Mouse (Mus musculus) hindbrain, embryonic 13.5 days (tissue): ENCODE data around the gene Neu2. TPM values are rescaled to one million over a fixed set of nuclear protein-coding genes. Genes with fewer than 3 reads are reported as not detected.

Experiments used
- ATAC-seq: fragments of 200-750 bp; cut with Nextera tagmentation; 2 replicates; pipeline ENCODE4 v1.8.0; 2017; ENCODE audit warnings: moderate TSS enrichment; ENCODE audit not compliant: low FRiP score
- H3K27ac ChIP-seq: fragments of 300-500 bp; sonication (generic); 2 replicates; pipeline ENCODE4 v1.5.1; 2015; ENCODE audit warnings: inconsistent platforms, mild to moderate bottlenecking, moderate library complexity
- H3K27me3 ChIP-seq: fragments of 300-500 bp; sonication (generic); 2 replicates; pipeline ENCODE4 v1.6.1; 2015; ENCODE audit warnings: mild to moderate bottlenecking, inconsistent platforms
- H3K36me3 ChIP-seq: fragments of 300-500 bp; sonication (generic); 2 replicates; pipeline ENCODE4 v1.6.1; 2015; ENCODE audit warnings: mild to moderate bottlenecking, inconsistent platforms
- H3K4me1 ChIP-seq: fragments of 300-500 bp; sonication (generic); replicated peaks from 2 replicates; pipeline ENCODE4 v1.6.1; 2015; ENCODE audit warnings: inconsistent platforms
- H3K4me2 ChIP-seq: fragments of 300-500 bp; sonication (generic); 2 replicates; pipeline ENCODE4 v1.6.1; 2015; ENCODE audit warnings: inconsistent platforms, mild to moderate bottlenecking, moderate library complexity
- H3K4me3 ChIP-seq: fragments of 300-500 bp; sonication (generic); 2 replicates; pipeline ENCODE4 v1.5.1; 2015; ENCODE audit warnings: mild to moderate bottlenecking, inconsistent platforms
- H3K9ac ChIP-seq: fragments of 300-500 bp; sonication (generic); 2 replicates; pipeline ENCODE4 v1.6.1; 2015; ENCODE audit warnings: mild to moderate bottlenecking, inconsistent platforms
- H3K9me3 ChIP-seq: fragments of 300-500 bp; sonication (generic); 2 replicates; pipeline ENCODE4 v1.6.1; 2016; ENCODE audit warnings: inconsistent platforms
- WGBS: fragments of 180-500 bp; shearing (Covaris S2); methylation state at CpG from one replicate; pipeline ENCODE4 v1.1.7; 2015; 5-methylcytosine and 5-hydroxymethylcytosine counted together
- polyA plus RNA-seq: library from polyadenylated mRNA; unstranded; fragments of >200 nt; fragmentation: Nextera tagmentation; extraction: Ambion mirVana; gene quantifications from 2 replicates; pipeline ENCODE4 v1.2.1, GENCODE M21; 2015

Neu2 gene
- polyA plus RNA-seq, 1 experiment from 2014 or later = 0.22 TPM

DNA sequence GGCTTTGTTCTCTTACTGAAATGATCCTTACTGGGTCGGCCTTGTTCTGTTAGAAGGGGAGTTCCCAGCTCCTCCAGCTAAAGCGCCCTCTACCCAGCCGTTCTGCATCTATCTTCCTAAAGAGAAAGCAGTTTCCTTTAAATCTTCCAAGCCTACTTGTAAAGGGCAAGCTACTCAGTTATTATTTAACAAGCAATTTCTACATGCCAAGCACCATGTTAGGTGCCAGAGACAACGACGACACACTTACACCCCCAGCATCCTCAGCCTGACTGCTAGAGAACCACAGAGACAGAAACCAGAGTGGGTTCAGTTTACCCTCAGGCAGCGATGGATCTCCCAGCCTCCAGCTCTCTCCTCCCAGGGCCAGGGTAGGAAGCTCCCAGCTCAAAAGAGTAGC lies 1.8 kb upstream of the Neu2 start:
- whole genome bisulfite sequencing = 59% methylated on average over 6 of the region's 6 CpGs
- H3K9ac ChIP-seq = no peak overlapping the region
- H3K36me3 ChIP-seq = no peaks in the 10 kb centered on the region
- H3K4me2 ChIP-seq = no peak overlapping the region
- H3K4me3 ChIP-seq = no peak overlapping the region
- no peaks in the 10 kb centered on the region for H3K9me3 ChIP-seq
- H3K4me1 ChIP-seq = peaks cover 14% of the 10 kb centered on the region
- no peak overlapping the region for H3K27ac ChIP-seq
- peaks cover 45% of the 10 kb centered on the region for H3K27me3 ChIP-seq
- ATAC-seq = no peak

DNA sequence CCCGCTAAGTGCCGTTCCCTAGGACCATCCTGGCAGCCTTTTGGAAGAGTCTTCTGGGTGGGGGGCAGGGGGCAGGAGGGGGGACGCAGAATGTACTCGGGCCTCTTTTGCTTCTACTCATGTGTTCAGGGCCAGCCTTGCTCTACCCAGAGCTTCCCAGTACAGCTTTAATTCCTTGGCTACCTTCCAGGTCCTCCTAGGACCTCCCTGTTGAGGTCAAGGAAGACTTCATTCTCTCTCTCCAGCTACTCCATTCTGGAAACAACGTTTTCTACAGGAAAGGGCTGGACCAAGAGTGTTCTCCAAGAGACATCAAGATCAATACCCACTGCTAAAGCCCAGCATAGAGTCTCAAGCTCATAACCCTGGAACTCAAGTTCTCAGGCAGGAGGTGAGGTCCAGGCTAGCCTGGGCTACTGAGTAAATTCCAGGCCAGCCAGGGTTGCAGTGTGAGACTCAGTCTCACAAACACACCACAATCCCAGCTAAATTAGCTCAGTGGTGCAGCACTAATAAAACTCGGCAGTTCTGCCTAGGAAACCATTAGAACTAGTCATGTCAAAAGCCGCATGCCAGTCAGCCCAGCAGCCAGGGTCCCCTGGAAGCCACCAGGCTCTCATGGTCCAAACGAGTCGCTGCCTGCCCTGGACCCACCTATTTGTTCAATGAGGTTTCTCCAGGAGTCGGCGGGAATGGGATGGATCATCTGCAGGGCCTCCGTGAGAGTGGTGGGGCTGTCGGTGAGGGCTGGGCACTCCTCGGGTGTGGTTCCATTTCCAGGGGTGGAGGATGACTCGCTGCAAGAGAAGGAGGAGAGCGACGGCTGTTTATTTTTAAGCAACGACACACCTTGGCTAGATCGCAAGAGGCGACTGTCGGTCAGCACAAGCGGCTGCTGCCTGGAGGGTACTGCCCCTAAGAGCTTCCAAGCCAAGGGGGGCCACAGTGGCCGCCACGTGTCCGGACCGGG lies 813 bp upstream of the Neu2 start:
- no peaks in the 10 kb centered on the region for H3K9me3 ChIP-seq
- peak overlapping the region; percentile 76 for H3K4me3 ChIP-seq
- ATAC-seq = no peak; the same call in 1 of the 2 replicates
- peaks cover 14% of the 10 kb centered on the region for H3K4me1 ChIP-seq
- H3K4me2 ChIP-seq = peak overlapping the region; percentile 94
- WGBS = 21% methylated on average over 26 of the region's 26 CpGs
- H3K36me3 ChIP-seq = no peaks in the 10 kb centered on the region
- H3K27ac ChIP-seq = no peak overlapping the region
- peak overlapping the region; percentile 81 for H3K9ac ChIP-seq
- peaks cover 48% of the 10 kb centered on the region for H3K27me3 ChIP-seq

DNA sequence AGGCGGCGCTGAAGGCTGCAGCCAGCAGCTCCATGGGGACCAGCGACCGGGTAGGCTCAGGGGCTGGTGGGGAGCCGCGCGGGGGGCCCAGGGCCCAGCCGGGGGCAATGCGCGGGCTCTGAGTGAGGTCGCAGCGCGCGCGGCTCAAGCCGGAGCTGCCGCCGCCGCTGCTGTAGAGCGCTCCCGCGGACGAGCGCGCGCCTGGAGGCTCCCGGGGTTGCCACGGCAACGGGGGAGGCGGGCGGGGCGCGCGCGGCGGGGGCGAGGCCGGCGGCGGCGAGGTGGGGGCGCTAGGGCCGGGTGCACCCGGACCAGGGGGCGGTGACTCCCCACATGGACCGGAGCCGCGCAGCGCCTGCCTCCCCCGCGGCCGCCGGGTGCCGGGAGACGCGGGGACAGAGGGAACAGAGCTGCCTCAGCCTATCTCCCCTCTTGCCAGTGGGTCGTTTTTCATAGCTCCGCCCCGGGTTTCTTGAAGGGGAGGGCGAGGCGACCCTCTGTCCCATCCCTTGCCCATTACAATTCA lies 540 bp downstream of the Neu2 start:
- H3K27me3 ChIP-seq = peaks cover 42% of the 10 kb centered on the region
- peak; percentile 90 for ATAC-seq
- WGBS = under 1% methylated on average over 27 of the region's 61 CpGs
- no peak overlapping the region for H3K27ac ChIP-seq
- no peaks in the 10 kb centered on the region for H3K9me3 ChIP-seq
- peak overlapping the region; percentile 76 for H3K4me3 ChIP-seq
- peak overlapping the region; percentile 94 for H3K4me2 ChIP-seq
- no peaks in the 10 kb centered on the region for H3K36me3 ChIP-seq
- H3K9ac ChIP-seq = peak overlapping the region; percentile 81
- H3K4me1 ChIP-seq = peaks cover 14% of the 10 kb centered on the region

DNA sequence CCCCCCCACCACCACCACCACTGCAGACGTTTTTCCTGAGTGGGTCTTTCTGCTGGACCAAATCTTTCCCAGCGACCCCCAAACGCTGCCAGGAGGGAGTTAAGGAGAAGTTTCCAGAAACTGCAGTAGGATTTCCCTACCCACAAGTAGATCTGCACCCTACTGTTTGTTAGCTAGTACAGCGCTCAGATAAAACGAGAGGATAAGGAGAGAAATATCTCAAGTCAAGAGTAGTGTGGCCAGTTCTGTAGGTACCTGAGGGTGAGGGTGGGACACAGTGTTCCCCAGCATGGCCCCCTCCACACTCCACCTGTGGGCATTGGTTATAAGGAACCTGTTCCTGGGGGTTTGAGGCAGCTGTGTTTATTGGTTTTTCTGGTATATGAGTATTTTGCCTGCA lies 1.2 kb downstream of the Neu2 start:
- peak overlapping the region; percentile 76 for H3K4me3 ChIP-seq
- no peak for ATAC-seq
- WGBS = 15% methylated on average over 5 of the region's 5 CpGs
- H3K27me3 ChIP-seq = peaks cover 42% of the 10 kb centered on the region
- H3K4me2 ChIP-seq = peak overlapping the region; percentile 94
- peaks cover 14% of the 10 kb centered on the region for H3K4me1 ChIP-seq
- H3K9ac ChIP-seq = no peak overlapping the region
- H3K27ac ChIP-seq = no peak overlapping the region
- no peaks in the 10 kb centered on the region for H3K36me3 ChIP-seq
- no peaks in the 10 kb centered on the region for H3K9me3 ChIP-seq

DNA sequence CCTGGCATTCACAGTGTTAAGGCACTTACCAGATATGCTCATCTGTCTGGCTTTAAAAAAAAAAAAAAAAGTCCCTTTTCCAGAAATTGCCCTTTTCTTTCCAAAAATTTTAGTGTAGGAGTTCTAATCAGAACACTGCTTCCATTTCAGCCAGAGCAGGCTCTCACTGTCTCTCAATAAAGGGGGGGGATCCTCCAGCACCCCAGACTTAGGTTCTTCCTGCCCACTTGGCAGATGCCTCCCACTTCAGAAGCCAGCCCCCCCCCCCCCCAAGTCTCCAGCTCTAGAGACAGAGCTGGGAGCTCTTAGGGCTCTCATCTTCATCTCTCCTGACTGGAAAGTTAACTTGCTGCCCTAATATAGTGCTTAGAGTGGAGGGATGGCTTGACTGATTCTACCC lies 10.8 kb downstream of the Neu2 start:
- no peak for ATAC-seq
- H3K9ac ChIP-seq = peak overlapping the region; percentile 4; the same call in 1 of the 2 replicates
- no peak overlapping the region for H3K4me3 ChIP-seq
- H3K9me3 ChIP-seq = no peaks in the 10 kb centered on the region
- H3K36me3 ChIP-seq = no peaks in the 10 kb centered on the region
- no peak overlapping the region for H3K27ac ChIP-seq
- H3K4me2 ChIP-seq = 0 out of 2 replicates have a peak overlapping the region, but pooled peaks have one; percentile 1
- H3K27me3 ChIP-seq = no peaks in the 10 kb centered on the region
- no peaks in the 10 kb centered on the region for H3K4me1 ChIP-seq

DNA sequence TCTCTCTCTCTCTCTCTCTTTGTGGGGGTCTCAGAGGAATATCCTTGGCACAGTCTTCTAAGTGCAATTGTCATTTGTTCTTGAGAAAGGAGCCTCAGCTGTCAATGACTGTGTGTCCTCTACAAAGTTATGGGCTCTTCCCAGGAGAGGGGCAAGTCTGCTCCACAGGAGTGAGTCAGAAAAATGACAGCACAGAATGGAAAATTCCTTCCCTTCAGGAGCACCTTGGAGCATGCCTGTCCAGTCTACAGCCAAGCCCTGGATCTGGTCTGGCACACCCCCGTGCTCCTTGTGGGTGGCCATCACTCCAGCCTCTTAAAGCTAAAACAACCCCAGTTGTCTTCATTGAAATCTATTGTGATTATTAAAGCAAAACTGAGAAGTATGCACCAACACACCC lies 11.8 kb downstream of the Neu2 start:
- Histone ChIP-seq H3K9me3 (no peaks in the 10 kb centered on the region), H3K4me1 (no peaks in the 10 kb centered on the region), H3K27ac (no peak overlapping the region), H3K9ac (no peak overlapping the region), H3K4me3 (no peak overlapping the region), H3K36me3 (no peaks in the 10 kb centered on the region), H3K27me3 (no peaks in the 10 kb centered on the region), H3K4me2 (no peak overlapping the region)
- WGBS = 62% methylated on average over 1 of the region's 1 CpGs
- no peak for ATAC-seq

DNA sequence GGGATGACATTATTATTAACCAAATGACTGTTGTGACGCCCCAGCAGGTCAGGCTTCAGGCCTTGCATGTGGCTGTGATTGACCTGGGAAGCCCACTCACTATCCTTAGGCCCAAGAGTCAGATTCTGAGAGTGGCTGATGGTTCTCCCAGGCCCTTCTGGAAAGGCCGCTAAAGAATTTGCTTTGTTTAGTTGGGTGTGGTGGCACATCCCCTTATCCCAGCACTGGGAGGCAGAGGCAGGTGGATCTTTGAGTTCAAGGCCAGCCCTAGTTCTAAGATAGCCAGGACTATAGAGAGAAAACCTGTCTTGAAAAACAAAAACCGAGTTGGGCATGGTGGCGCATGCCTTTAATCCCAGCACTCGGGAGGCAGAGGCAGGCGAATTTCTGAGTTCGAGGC lies 15.4 kb downstream of the Neu2 start:
- no peak overlapping the region for H3K27ac ChIP-seq
- H3K36me3 ChIP-seq = no peaks in the 10 kb centered on the region
- no peaks in the 10 kb centered on the region for H3K9me3 ChIP-seq
- H3K27me3 ChIP-seq = no peaks in the 10 kb centered on the region
- H3K4me1 ChIP-seq = no peaks in the 10 kb centered on the region
- no peak for ATAC-seq
- H3K4me2 ChIP-seq = no peak overlapping the region
- no peak overlapping the region for H3K9ac ChIP-seq
- no peak overlapping the region for H3K4me3 ChIP-seq
- 91% methylated on average over 7 of the region's 7 CpGs for WGBS

DNA sequence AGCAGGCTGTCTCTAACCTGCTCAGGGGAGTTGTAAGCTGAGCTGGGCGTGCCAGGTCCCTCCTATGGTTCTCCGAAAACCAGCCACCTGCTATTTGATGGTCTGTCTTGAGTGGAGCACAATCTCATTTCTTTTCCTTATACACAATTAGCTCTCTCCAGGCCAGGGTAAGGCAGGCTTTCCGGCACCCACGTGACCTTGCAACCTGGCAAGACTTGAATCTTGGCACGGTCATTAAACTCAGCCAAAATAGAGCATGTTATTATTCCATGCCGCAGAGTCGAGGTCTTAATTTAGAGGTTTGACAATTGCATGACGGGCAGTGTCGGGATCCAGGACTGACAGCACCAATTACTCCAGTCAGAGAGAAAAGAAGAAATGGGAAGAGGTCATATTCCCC lies 17.5 kb downstream of the Neu2 start:
- Histone ChIP-seq H3K36me3 (no peaks in the 10 kb centered on the region), H3K4me2 (no peak overlapping the region), H3K27ac (no peak overlapping the region), H3K9ac (no peak overlapping the region), H3K9me3 (no peaks in the 10 kb centered on the region), H3K27me3 (no peaks in the 10 kb centered on the region), H3K4me1 (no peaks in the 10 kb centered on the region), H3K4me3 (no peak overlapping the region)
- ATAC-seq = no peak
- WGBS = 87% methylated on average over 9 of the region's 9 CpGs

DNA sequence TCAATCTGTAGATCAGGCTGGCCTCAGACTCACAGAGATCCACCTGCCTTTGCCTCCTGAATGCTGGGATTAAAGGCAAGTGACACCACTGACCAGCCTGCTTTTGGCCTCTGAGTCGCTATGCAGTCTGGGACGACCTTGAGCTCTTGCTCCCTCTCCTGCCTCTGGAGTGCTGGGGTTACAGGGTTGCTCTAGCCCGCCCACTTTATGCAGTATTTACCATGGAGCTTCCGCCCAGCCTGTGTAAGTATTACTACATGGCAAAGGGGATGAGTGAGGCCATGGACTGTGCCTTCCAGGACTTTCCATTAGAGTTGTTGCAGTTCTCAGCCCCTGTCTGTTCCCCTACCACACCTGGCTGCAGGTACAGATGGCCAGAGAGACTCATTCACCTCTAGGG lies 22.7 kb downstream of the Neu2 start:
- 76% methylated on average over 4 of the region's 4 CpGs for WGBS
- ATAC-seq = no peak
- H3K9ac ChIP-seq = no peak overlapping the region

DNA sequence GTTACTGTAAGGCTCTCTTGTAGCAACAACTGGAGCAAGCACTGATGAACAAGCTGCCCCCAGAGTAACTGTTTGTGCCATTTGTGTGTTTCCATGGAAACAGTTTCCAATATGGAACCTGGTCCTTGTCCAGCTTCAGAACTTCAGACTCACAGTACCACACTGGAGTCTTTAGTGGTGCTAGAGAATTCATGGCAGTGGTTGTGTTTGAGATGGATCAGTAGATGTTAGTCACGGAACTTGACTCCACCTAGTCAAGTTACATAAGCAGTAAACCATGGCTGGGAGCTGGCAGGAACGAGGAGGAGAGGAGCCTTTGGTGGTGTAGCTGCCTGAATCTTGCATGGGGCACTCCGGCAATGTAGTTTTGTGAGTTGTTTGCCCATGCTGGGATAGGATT lies 24.4 kb downstream of the Neu2 start:
- 83% methylated on average over 3 of the region's 3 CpGs for WGBS

More for the DNA sequence above, 22.7 kb downstream of the Neu2 start:
- Histone ChIP-seq H3K27ac (no peak overlapping the region), H3K4me2 (no peak overlapping the region), H3K36me3 (no peaks in the 10 kb centered on the region), H3K27me3 (no peaks in the 10 kb centered on the region), H3K4me1 (no peaks in the 10 kb centered on the region), H3K4me3 (no peak overlapping the region), H3K9me3 (no peaks in the 10 kb centered on the region)

DNA sequence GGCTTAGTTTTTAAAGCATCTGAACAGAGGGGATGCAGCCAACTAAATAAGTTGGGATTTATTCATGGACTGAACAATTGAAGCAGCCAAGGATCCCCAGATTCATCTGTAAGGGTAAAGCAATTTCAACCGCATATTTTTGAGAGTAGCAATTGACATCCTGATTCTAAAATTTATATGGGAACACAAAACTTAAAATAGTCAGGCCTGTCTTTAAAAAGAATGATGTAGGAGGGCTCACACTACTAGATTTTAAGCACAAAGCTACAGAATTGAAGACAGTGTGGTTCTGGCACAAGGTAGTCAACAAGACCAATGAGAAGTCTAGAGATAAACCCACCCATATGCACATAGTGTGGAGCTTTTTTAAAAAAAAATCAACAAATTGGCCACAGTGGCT lies 27.3 kb downstream of the Neu2 start:
- Histone ChIP-seq H3K27me3 (no peaks in the 10 kb centered on the region), H3K4me3 (no peak overlapping the region), H3K27ac (no peak overlapping the region), H3K9me3 (no peaks in the 10 kb centered on the region), H3K4me1 (no peaks in the 10 kb centered on the region), H3K4me2 (no peak overlapping the region), H3K9ac (no peak overlapping the region), H3K36me3 (no peaks in the 10 kb centered on the region)
- ATAC-seq = no peak
- WGBS = 94% methylated on average over 1 of the region's 1 CpGs

More for the DNA sequence above, 24.4 kb downstream of the Neu2 start:
- Histone ChIP-seq H3K4me1 (no peaks in the 10 kb centered on the region), H3K4me3 (no peak overlapping the region), H3K36me3 (no peaks in the 10 kb centered on the region), H3K9me3 (no peaks in the 10 kb centered on the region), H3K27me3 (no peaks in the 10 kb centered on the region), H3K27ac (no peak overlapping the region), H3K4me2 (no peak overlapping the region), H3K9ac (no peak overlapping the region)
- ATAC-seq = no peak

DNA sequence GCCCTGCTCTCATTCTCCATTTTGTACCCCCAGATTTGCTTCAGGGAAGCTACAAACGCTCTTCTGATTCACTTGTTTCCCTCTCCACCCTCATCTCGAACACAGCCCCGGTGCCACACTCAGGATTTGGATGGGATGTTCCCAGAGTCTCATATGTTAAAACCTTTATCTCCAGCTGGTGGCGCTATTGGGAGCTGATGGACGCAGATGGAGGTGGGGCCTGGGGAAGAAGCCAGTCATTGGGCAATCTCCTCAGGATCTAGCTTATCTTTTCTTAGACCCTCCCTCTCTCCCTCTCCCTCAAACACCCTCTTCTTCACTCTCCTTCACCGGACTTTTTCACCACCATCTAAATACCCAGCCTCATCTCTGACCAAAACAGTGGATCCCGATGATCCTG lies 31.9 kb downstream of the Neu2 start:
- H3K4me2 ChIP-seq = no peak overlapping the region
- no peaks in the 10 kb centered on the region for H3K9me3 ChIP-seq
- ATAC-seq = no peak
- no peaks in the 10 kb centered on the region for H3K27me3 ChIP-seq
- H3K9ac ChIP-seq = no peak overlapping the region
- WGBS = 30% methylated on average over 7 of the region's 7 CpGs
- no peak overlapping the region for H3K27ac ChIP-seq
- no peaks in the 10 kb centered on the region for H3K36me3 ChIP-seq
- H3K4me1 ChIP-seq = peaks cover 10% of the 10 kb centered on the region
- H3K4me3 ChIP-seq = no peak overlapping the region

DNA sequence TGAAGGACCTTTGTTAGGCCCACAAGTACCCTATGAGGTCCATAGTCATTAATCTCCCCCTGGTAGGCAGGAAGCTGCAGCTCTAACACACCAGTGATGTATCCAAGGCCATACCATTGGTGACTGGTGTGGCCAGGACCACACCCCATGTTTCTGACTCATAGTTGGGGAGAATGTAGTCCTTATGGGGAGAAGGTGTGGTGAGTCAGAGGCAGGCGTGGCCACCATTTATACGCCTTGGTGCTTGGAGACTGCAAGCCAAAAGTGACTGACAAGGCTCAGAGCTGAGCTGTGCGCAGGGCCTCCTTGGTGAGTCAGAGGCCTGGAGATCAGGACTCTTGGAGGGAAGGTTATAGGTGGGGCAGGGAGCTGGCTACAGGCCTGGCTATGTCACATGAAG lies 41.3 kb downstream of the Neu2 start:
- ATAC-seq = no peak

More for the DNA sequence above, 41.3 kb downstream of the Neu2 start:
- Histone ChIP-seq H3K4me3 (no peak overlapping the region), H3K27ac (no peak overlapping the region), H3K9ac (no peak overlapping the region), H3K36me3 (no peaks in the 10 kb centered on the region), H3K4me2 (no peak overlapping the region), H3K9me3 (no peaks in the 10 kb centered on the region), H3K27me3 (0 out of 2 replicates have a peak, but pooled peaks cover 3% of the 10 kb centered on the region), H3K4me1 (peaks cover 6% of the 10 kb centered on the region)
- WGBS = 96% methylated on average over 3 of the region's 3 CpGs
